Mouse (Mus musculus) intestine, embryonic 15.5 days (tissue): ENCODE data around the gene Echs1. TPM values are rescaled to one million over a fixed set of nuclear protein-coding genes. Genes with fewer than 3 reads are reported as not detected.
A peak's percentile ranks its signal among the peaks of the same experiment; 100 is the strongest.
"Not testable (repeated sequence)": the region's sequence is repeated elsewhere in the genome, so short reads cannot be mapped to it uniquely, and the experiment has no call there.

Source experiments
- ATAC-seq: fragments of 200-750 bp; cut with Nextera tagmentation; 2 replicates; pipeline ENCODE4 v1.8.0; 2017; ENCODE audit warnings: moderate TSS enrichment, moderate library complexity
- H3K27ac ChIP-seq: fragments of 300-500 bp; sonication (generic); 2 replicates; pipeline ENCODE4 v1.5.1; 2015; ENCODE audit warnings: mild to moderate bottlenecking, inconsistent platforms
- H3K27me3 ChIP-seq: fragments of 300-500 bp; sonication (generic); replicated peaks from 2 replicates; pipeline ENCODE4 v1.6.1; 2015; ENCODE audit warnings: inconsistent platforms
- H3K36me3 ChIP-seq: fragments of 300-500 bp; sonication (generic); 2 replicates; pipeline ENCODE4 v1.6.1; 2015; ENCODE audit warnings: inconsistent platforms
- H3K4me1 ChIP-seq: fragments of 300-500 bp; sonication (generic); replicated peaks from 2 replicates; pipeline ENCODE4 v1.6.1; 2015; ENCODE audit warnings: inconsistent platforms
- H3K4me2 ChIP-seq: fragments of 300-500 bp; sonication (generic); replicated peaks from 2 replicates; pipeline ENCODE4 v1.6.1; 2015; ENCODE audit warnings: mild to moderate bottlenecking, inconsistent platforms
- H3K4me3 ChIP-seq: fragments of 300-500 bp; sonication (generic); replicated peaks from 2 replicates; pipeline ENCODE4 v1.5.1; 2015; ENCODE audit warnings: inconsistent platforms
- H3K9ac ChIP-seq: fragments of 300-500 bp; sonication (generic); 2 replicates; pipeline ENCODE4 v1.6.1; 2015; ENCODE audit warnings: inconsistent platforms
- H3K9me3 ChIP-seq: fragments of 300-500 bp; sonication (generic); 2 replicates; pipeline ENCODE4 v1.6.1; 2016; ENCODE audit warnings: inconsistent platforms
- WGBS: fragments of 180-500 bp; shearing (Covaris S2); methylation state at CpG from one replicate; pipeline ENCODE4 v1.1.7; 2015; 5-methylcytosine and 5-hydroxymethylcytosine counted together
- polyA plus RNA-seq: library from polyadenylated mRNA; unstranded; fragments of >200 nt; fragmentation: Nextera tagmentation; extraction: Ambion mirVana; gene quantifications from 2 replicates; pipeline ENCODE4 v1.2.1, GENCODE M21; 2015

The Echs1 gene
- polyA plus RNA-seq, 1 experiment from 2014 or later, result 188 TPM

- H3K9ac ChIP-seq, H3K27ac ChIP-seq, H3K4me3 ChIP-seq, H3K27me3 ChIP-seq, H3K36me3 ChIP-seq, H3K4me1 ChIP-seq, H3K4me2 ChIP-seq, ATAC-seq, H3K9me3 ChIP-seq: not testable (repeated sequence)
- WGBS, result 81% methylated on average over 7 of the region's 7 CpGs
These were observed 17.8 kb upstream of the Echs1 start for GRCm38 (mm10) chr7:140134033-140134432.

GRCm38 (mm10) chr7:140132184-140132583 lies 15.9 kb upstream of the Echs1 start:
- not testable (repeated sequence) for H3K4me1 ChIP-seq, H3K9ac ChIP-seq, H3K27ac ChIP-seq, H3K27me3 ChIP-seq, ATAC-seq, H3K9me3 ChIP-seq, H3K36me3 ChIP-seq, H3K4me3 ChIP-seq, H3K4me2 ChIP-seq
- WGBS, result 87% methylated on average over 7 of the region's 7 CpGs

GRCm38 (mm10) chr7:140127911-140128310 lies 11.6 kb upstream of the Echs1 start:
- peaks cover 2% of the 10 kb centered on the region; the same call in 1 of the 2 replicates for H3K36me3 ChIP-seq
- WGBS, result 76% methylated on average over 2 of the region's 2 CpGs
- H3K9ac ChIP-seq, result no peak overlapping the region
- peaks cover 8% of the 10 kb centered on the region for H3K4me1 ChIP-seq
- no peaks in the 10 kb centered on the region for H3K9me3 ChIP-seq
- H3K27me3 ChIP-seq, result no peaks in the 10 kb centered on the region
- no peak for ATAC-seq
- no peak overlapping the region for H3K27ac ChIP-seq
- no peak overlapping the region for H3K4me2 ChIP-seq
- no peak overlapping the region for H3K4me3 ChIP-seq

- Histone ChIP-seq H3K27ac (no peak overlapping the region), H3K27me3 (no peaks in the 10 kb centered on the region), H3K4me1 (peaks cover 8% of the 10 kb centered on the region), H3K36me3 (no peaks in the 10 kb centered on the region), H3K4me3 (peak overlapping the region; percentile 12; the same call in 1 of the 2 replicates), H3K9ac (no peak overlapping the region), H3K4me2 (peak overlapping the region; percentile 51), H3K9me3 (no peaks in the 10 kb centered on the region)
- WGBS, result 75% methylated on average over 3 of the region's 3 CpGs
- ATAC-seq, result no peak
These were observed 10.7 kb upstream of the Echs1 start for GRCm38 (mm10) chr7:140126934-140127333.

GRCm38 (mm10) chr7:140126022-140126350 lies 9.7 kb upstream of the Echs1 start:
- Histone ChIP-seq H3K4me2 (peak overlapping the region; percentile 73), H3K4me3 (peak overlapping the region; percentile 72), H3K9me3 (no peaks in the 10 kb centered on the region), H3K27me3 (no peaks in the 10 kb centered on the region), H3K9ac (peak overlapping the region; percentile 90), H3K4me1 (peaks cover 8% of the 10 kb centered on the region), H3K36me3 (no peaks in the 10 kb centered on the region), H3K27ac (peak overlapping the region; percentile 62)
- WGBS, result 3% methylated on average over 5 of the region's 5 CpGs
- peak; percentile 52 for ATAC-seq

GRCm38 (mm10) chr7:140125278-140126021 lies 9.2 kb upstream of the Echs1 start:
- peak overlapping the region; percentile 90 for H3K9ac ChIP-seq
- H3K27ac ChIP-seq, result peak overlapping the region; percentile 62
- WGBS, result 1% methylated on average over 40 of the region's 40 CpGs
- no peaks in the 10 kb centered on the region for H3K9me3 ChIP-seq
- H3K36me3 ChIP-seq, result no peaks in the 10 kb centered on the region
- ATAC-seq, result peak; percentile 97
- H3K27me3 ChIP-seq, result no peaks in the 10 kb centered on the region
- peaks cover 8% of the 10 kb centered on the region for H3K4me1 ChIP-seq
- peak overlapping the region; percentile 73 for H3K4me2 ChIP-seq
- H3K4me3 ChIP-seq, result peak overlapping the region; percentile 72

- Histone ChIP-seq H3K27me3 (no peaks in the 10 kb centered on the region), H3K4me3 (no peak overlapping the region), H3K4me2 (no peak overlapping the region), H3K9me3 (no peaks in the 10 kb centered on the region), H3K4me1 (peaks cover 8% of the 10 kb centered on the region), H3K27ac (no peak overlapping the region), H3K9ac (no peak overlapping the region), H3K36me3 (no peaks in the 10 kb centered on the region)
- no peak for ATAC-seq
- WGBS, result 86% methylated on average over 1 of the region's 1 CpGs
These were observed 8.1 kb upstream of the Echs1 start for GRCm38 (mm10) chr7:140124382-140124781.

GRCm38 (mm10) chr7:140122765-140123164 lies 6.5 kb upstream of the Echs1 start:
- WGBS, result 21% methylated on average over 4 of the region's 4 CpGs
- H3K4me3 ChIP-seq, result no peak overlapping the region
- H3K27ac ChIP-seq, result peak overlapping the region; percentile 38
- H3K27me3 ChIP-seq, result no peaks in the 10 kb centered on the region
- H3K4me2 ChIP-seq, result no peak overlapping the region
- peaks cover 8% of the 10 kb centered on the region for H3K4me1 ChIP-seq
- H3K9ac ChIP-seq, result no peak overlapping the region
- no peaks in the 10 kb centered on the region for H3K9me3 ChIP-seq
- no peaks in the 10 kb centered on the region for H3K36me3 ChIP-seq
- peak; percentile 23 for ATAC-seq

GRCm38 (mm10) chr7:140121338-140121910 lies 5.1 kb upstream of the Echs1 start:
- no peak overlapping the region for H3K9ac ChIP-seq
- no peaks in the 10 kb centered on the region for H3K36me3 ChIP-seq
- no peak overlapping the region for H3K27ac ChIP-seq
- 63% methylated on average over 13 of the region's 13 CpGs for WGBS
- H3K4me1 ChIP-seq, result peaks cover 5% of the 10 kb centered on the region
- no peak overlapping the region for H3K4me2 ChIP-seq
- H3K27me3 ChIP-seq, result no peaks in the 10 kb centered on the region
- no peaks in the 10 kb centered on the region for H3K9me3 ChIP-seq
- H3K4me3 ChIP-seq, result no peak overlapping the region
- no peak for ATAC-seq

GRCm38 (mm10) chr7:140120484-140120883 lies 4.2 kb upstream of the Echs1 start:
- Histone ChIP-seq H3K27ac (no peak overlapping the region), H3K4me3 (no peak overlapping the region), H3K4me2 (no peak overlapping the region), H3K36me3 (no peaks in the 10 kb centered on the region), H3K9ac (no peak overlapping the region), H3K4me1 (peaks cover 5% of the 10 kb centered on the region), H3K27me3 (no peaks in the 10 kb centered on the region), H3K9me3 (no peaks in the 10 kb centered on the region)
- no peak for ATAC-seq
- WGBS, result 88% methylated on average over 2 of the region's 2 CpGs

- Histone ChIP-seq H3K9me3 (no peaks in the 10 kb centered on the region), H3K4me3 (peak within 1 kb of the TSS; percentile 75), H3K4me1 (0 out of 2 replicates have a peak, but pooled peaks cover 3% of the 10 kb centered on the region), H3K36me3 (peaks cover 8% of the 10 kb centered on the region), H3K27me3 (no peaks in the 10 kb centered on the region), H3K4me2 (peak within 1 kb of the TSS; percentile 82), H3K9ac (peak within 1 kb of the TSS; percentile 89), H3K27ac (peak within 1 kb of the TSS; percentile 87)
- under 1% methylated on average over 23 of the region's 23 CpGs for WGBS
- peak; percentile 88 for ATAC-seq
These were observed 520 bp downstream of the Echs1 start, which contains the start of gene Paox for GRCm38 (mm10) chr7:140115583-140116328. Gene Paox (plus strand): TSS chr7:140115799.

GRCm38 (mm10) chr7:140111943-140112342 lies 4.3 kb downstream of the Echs1 start:
- H3K4me2 ChIP-seq, result no peak overlapping the region
- WGBS, result 70% methylated on average over 3 of the region's 3 CpGs
- H3K27me3 ChIP-seq, result no peaks in the 10 kb centered on the region
- H3K36me3 ChIP-seq, result peaks cover 32% of the 10 kb centered on the region
- no peak overlapping the region for H3K27ac ChIP-seq
- no peak for ATAC-seq
- no peak overlapping the region for H3K9ac ChIP-seq
- 0 out of 2 replicates have a peak, but pooled peaks cover 3% of the 10 kb centered on the region for H3K4me1 ChIP-seq
- H3K9me3 ChIP-seq, result no peaks in the 10 kb centered on the region
- no peak overlapping the region for H3K4me3 ChIP-seq
